Mouse (Mus musculus) right cerebral cortex, adult 2 months (tissue): ENCODE measurements around the gene Tmem273.

Experiments used
- DNase-seq, 2 experiments: peaks; one replicate each; pipeline ENCODE4 v3.0.0; 2021 to 2022; ENCODE audit warnings: low spot score in 2 of 2

The Tmem273 gene

GRCm38 (mm10) chr14:32812429-32812828 is 26.7 kb downstream of the Tmem273 start:
- no peak for DNase-seq

DNA sequence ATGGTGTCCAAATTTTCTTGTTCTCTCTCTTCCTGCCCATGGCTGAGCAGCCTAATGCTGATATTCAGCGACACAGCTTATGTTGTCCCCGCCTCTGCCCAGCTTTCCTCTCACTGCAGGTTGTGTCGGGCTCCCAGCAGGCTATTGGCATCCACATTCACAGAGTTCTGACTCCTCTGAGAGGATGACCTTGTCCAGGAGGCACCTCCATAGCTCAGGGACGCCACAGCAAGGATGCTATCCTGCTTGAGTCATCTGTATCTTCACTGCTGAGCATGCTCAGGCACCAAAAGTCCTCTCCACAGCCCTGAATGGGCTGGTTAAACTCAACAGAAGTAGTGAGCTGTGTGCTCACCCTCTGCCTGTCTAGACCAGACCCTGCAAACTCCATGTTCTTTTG is 29.2 kb downstream of the Tmem273 start:
- no peak for DNase-seq

- no peak for DNase-seq
These were observed 30.8 kb downstream of the Tmem273 start for GRCm38 (mm10) chr14:32816533-32816932.

GRCm38 (mm10) chr14:32817258-32817657 is 31.5 kb downstream of the Tmem273 start:
- no peak for DNase-seq

DNA sequence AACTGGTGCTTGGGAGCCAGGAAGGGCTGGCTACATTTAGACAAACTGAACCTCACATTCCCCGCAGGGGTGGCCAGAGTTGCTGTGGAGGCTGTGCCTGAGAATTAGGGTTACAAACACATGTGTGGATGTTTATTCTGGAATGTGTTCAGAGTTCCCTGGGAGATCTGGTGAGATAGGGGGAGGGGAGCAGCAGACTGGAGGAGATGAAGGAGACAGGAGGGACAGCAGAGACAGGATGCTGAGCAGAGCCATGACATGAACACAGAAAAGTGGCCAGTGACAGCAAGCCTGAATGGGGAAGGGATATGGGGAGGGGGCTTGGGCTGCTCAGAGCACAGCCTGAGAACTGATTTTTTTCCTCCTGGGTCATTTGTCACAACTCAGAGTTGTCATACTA is 33.5 kb downstream of the Tmem273 start:
- DNase-seq, result no peak

GRCm38 (mm10) chr14:32822812-32823211 is 37.0 kb downstream of the Tmem273 start:
- DNase-seq, result no peak

DNA sequence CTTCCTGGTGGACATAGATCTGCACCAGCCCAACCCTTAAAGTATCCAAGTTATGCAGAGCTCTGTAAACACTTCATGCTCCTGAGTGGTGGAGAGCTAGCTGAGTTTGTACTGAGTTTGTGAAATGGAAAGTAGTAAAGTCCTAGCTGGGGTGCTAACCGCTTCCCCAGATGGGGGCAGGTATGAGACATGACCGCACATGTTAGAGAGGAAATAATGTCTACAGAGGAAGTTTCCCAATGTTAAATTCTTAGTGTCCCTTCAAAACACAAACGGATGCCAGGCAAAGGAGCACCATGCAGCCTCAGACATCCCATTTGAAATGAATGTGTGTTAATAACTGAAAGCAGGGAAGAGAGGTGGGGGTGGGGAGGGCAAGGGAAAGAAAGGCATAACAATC is 38.1 kb downstream of the Tmem273 start:
- no peak for DNase-seq

GRCm38 (mm10) chr14:32824267-32825150 is 38.7 kb downstream of the Tmem273 start:
- no peak for DNase-seq

GRCm38 (mm10) chr14:32825426-32826032 is 39.8 kb downstream of the Tmem273 start:
- no peak for DNase-seq

GRCm38 (mm10) chr14:32827165-32827564 is 41.4 kb downstream of the Tmem273 start:
- no peak for DNase-seq

- DNase-seq, result peak in 1 of 2 experiments; percentile 14
These were observed 42.4 kb downstream of the Tmem273 start for GRCm38 (mm10) chr14:32827994-32828650.

DNA sequence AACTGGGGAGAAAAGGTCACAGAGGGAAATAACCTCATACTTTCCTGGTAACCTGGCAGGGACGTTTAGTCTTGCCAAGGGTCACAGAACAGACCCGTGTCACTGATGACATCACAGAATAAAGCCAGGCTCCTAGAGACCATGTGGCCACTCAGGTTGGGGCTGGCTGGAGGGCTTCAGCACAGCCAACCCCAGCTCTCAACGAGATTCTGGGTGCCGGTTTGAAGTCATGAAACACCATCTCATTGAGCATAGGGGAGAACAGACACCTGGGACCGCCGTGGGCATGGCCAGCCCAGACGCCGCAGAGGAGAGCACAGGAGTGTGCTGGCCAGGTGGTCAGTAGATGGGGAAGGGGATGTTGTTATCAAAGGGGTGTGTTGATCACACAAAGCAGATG is 48.1 kb downstream of the Tmem273 start, which contains the start of gene Fam170b:
TSS of gene Fam170b (plus strand) at position 116 of the 400 bp plus-strand sequence.
- no peak for DNase-seq

DNA sequence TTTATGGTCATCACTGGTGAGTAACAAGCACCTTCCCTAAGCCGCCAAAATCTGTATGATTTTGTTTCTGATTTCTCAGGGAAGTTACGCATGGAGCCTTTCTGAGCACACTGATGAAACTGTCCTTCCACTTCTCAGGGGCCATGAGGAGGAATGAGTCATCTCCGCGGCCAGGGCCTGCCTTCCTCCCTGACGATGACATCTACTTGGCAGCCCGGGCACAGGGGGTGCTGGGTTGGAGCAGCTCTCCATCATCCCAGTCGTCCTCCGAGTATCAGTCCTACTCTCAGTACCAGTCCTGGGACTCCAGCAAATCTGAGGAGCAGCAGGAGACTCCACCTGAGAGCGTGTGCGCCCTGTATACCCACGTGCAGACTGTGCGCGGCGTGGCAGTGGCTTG is 49.4 kb downstream of the Tmem273 start:
- DNase-seq, result no peak

- no peak for DNase-seq
These were observed 49.8 kb downstream of the Tmem273 start for GRCm38 (mm10) chr14:32835596-32835995.

DNA sequence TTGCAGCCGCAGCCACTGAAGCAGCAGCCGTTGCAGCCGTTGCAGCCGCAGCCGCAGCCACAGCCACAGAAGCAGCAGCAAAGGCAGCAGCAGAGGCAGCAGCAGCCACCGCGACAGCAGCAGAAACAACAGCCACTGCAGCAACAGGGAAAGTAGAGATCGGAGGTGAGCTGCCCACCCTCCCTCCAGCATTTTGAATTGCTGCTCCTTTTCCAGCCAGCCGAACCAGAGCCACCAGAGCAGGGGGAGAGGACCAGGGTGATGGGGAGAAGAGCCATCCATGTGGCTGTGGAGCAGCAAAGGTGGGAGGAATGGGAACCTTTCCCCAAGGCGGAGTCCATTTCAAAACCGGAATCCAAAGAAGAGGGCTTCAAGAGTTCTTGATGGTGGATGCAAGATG is 50.4 kb downstream of the Tmem273 start:
- no peak for DNase-seq

GRCm38 (mm10) chr14:32842052-32842451 is 56.3 kb downstream of the Tmem273 start:
- no peak for DNase-seq

DNA sequence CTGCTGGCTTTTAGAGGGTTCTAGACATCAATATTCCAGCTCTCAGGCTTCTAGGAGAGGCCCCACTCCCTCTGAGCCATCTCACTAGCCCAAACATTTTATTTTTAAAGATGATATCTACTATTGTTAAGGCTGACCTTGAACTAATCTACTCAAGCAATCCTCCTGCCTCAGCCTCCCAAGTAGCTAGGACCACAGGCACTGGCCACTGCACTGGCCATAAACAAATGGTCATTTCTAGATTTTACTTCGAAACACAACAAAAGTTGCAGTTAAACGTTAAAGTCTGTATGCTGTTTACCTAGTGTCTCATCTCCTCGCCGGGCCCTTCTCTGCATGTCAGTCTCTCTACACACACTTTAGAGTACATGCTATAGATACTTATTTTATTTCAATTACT is 68.3 kb downstream of the Tmem273 start:
- no peak for DNase-seq

DNA sequence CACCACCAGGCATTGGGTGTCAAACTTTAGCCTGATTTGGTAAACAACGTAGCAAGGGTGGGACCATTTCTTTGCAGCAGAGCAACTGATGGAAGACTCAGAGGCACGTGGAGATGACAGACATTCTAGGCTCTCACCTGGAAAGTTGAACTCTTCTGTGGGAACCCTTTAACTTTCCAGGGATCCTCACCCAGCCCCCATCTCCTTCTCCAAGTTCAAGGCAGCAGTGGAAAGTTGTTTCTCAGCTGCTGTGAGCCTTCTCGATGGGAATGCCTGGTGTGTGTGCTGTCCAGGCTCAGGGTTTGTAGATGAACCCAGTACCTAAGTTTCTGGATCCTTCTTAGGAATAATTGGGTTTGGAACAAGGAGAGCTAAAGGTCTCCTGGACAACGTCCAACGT is 70.5 kb downstream of the Tmem273 start:
- no peak for DNase-seq

DNA sequence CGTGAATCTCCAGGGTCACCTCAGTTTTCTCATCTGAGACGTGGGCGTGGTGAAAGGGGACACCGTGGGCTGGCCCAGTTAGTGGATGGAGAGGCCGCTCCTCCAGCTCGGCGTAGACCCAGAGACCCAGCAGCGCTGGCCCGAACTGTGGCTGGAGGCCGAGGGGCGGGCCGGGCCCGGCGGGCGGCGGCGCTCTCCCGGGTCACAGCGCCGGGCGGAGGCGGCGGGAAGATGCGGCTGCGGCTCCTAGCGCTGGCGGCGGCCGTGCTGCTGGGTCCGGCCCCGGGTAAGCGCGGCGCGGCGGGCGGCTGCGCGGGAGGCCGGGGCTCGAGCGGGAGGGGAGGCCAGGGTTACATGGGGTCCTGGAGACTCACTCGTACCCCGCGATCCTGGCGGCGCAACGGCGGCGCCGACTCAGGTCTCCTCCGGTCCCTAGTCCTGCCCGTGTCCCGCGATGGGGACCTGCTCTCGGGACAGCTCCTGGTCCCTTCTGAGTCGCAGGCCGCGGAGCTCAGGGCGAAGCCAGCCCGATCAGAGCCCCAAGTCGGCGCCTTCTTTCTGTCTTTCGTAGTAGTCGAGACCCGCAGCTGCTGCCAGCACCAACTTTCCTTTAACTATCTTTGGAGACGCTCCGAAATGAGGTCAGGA is 71.0 kb downstream of the Tmem273 start, which contains the start of gene Vstm4:
TSS of gene Vstm4 (plus strand) at position 76 of the 648 bp plus-strand sequence.
- DNase-seq, result peak; percentile 11 to 15

DNA sequence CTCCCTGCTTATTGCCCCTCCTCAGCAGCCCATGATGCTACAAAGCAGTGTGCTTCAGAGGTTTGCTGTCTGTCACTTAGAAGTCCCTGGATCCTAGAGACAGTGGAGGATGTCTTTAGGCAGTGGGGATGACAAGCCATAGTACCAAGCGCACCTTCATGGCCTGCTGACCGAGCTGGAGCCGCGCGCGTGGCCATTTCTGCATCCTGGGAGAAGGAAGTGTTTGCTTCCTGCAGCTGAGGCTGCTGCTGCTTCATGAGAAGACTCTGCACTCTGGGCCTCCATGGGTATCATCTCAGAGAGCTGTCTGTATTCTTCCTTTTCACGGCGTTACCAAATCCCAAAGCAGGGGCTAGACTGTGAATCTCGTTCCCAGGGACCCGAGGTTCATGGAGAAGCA is 72.6 kb downstream of the Tmem273 start:
- no peak for DNase-seq

DNA sequence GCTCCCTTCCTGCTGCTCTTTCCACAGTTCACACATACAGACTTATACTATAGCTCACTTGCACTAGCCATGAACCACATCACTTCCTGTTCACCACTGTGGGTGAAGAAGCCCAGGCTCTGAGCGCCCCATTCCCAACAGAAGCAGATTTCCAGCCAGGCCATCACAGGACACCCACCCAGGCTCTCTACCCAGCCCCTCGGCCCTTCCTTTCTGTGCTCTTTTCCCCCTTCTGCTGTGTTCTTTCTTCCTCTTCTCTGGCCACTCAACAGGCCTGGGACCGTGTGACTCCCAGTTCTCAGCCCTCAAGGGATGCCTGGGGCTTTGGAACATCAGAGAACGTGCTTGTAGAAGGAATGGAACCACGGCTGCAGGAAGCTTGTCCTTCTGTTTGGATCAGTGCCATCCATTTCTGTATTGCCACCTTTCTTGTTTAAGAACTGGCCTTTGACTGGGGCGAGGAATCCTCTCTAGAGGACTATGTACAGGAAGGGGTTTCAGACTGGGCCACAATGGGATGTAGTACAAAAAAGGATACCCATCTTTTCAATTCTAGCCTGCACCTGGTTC is 73.3 kb downstream of the Tmem273 start:
- DNase-seq, result no peak
